Mouse (Mus musculus): ENCODE data around the gene Tnfrsf1b. TPM values are rescaled to one million over a fixed set of nuclear protein-coding genes. Genes with fewer than 3 reads are reported as not detected.

Tnfrsf1b gene
- polyA plus RNA-seq, 1 experiment from 2014 or later, result 0.12 TPM

GRCm38 (mm10) chr4:145242719-145243350, 3.8 kb downstream of the Tnfrsf1b start:
- no peak for DNase-seq (ENCODE audit: low read depth, low spot score)
- no peak for ATAC-seq
- ChIA-PET CTCF (interaction anchor here (1.4 to 2.4 kb wide), 4 partner anchors 23 to 38 kb away, joined by 3 to 10 read pairs (median 6); no protein-coding TSS in a partner anchor), POLR2A (interaction anchor here (0.7 kb wide), 1 partner anchor 34 kb away, joined by 3 read pairs; no protein-coding TSS in a partner anchor)
- H3K27me3 ChIP-seq, result no peaks in the 10 kb centered on the region
- no peak for TF ChIP-seq CTCF (IDR thresholded peaks at IDR 0.05)
- in situ Hi-C loops (cut with MboI; ENCODE audit: low pct_unique_long_range_greater_than_20kb), result no loop called here

- no peak for TF ChIP-seq CTCF (IDR thresholded peaks at IDR 0.05)
- H3K27me3 ChIP-seq, result no peaks in the 10 kb centered on the region
- DNase-seq (ENCODE audit: low read depth, low spot score), result no peak
- no peak for ATAC-seq
- ChIA-PET POLR2A (no interaction called here), CTCF (interaction anchor here (1.1 to 2.3 kb wide), 3 partner anchors 11 to 30 kb away, joined by 3 to 7 read pairs (median 3); no protein-coding TSS in a partner anchor)
- in situ Hi-C loops (cut with MboI; ENCODE audit: low pct_unique_long_range_greater_than_20kb), result no loop called here
Measured at GRCm38 (mm10) chr4:145240723-145241231, 5.9 kb downstream of the Tnfrsf1b start.

- POLR2A ChIA-PET, result no interaction called here
- ATAC-seq (peak; percentile 99), DNase-seq (ENCODE audit: low read depth, low spot score) (peak; percentile 92)
- CTCF ChIA-PET, result interaction anchor here (1.3 kb wide), 1 partner anchor 12 kb away, joined by 3 read pairs; no protein-coding TSS in a partner anchor
- no peak for TF ChIP-seq CTCF (IDR thresholded peaks at IDR 0.05)
- H3K27me3 ChIP-seq, result no peaks in the 10 kb centered on the region
- in situ Hi-C loops (cut with MboI; ENCODE audit: low pct_unique_long_range_greater_than_20kb), result no loop called here
Measured at GRCm38 (mm10) chr4:145239049-145239830, 7.4 kb downstream of the Tnfrsf1b start.

GRCm38 (mm10) chr4:145236027-145236426, 10.6 kb downstream of the Tnfrsf1b start:
- no peak for ATAC-seq
- in situ Hi-C loops (cut with MboI; ENCODE audit: low pct_unique_long_range_greater_than_20kb), result no loop called here
- ChIA-PET CTCF (interaction anchor here (0.8 to 1.3 kb wide), 3 partner anchors 8 to 22 kb away, joined by 3 read pairs; no protein-coding TSS in a partner anchor), POLR2A (no interaction called here)
- no peak for DNase-seq (ENCODE audit: low read depth, low spot score)
- no peaks in the 10 kb centered on the region for H3K27me3 ChIP-seq
- no peak for TF ChIP-seq CTCF (IDR thresholded peaks at IDR 0.05)

- CTCF ChIA-PET, result interaction anchor here (1.0 to 1.4 kb wide), 3 partner anchors 12 to 31 kb away, joined by 3 to 8 read pairs (median 3); no protein-coding TSS in a partner anchor
- no peak for TF ChIP-seq CTCF (IDR thresholded peaks at IDR 0.05)
- in situ Hi-C loops (cut with MboI; ENCODE audit: low pct_unique_long_range_greater_than_20kb), result no loop called here
- ATAC-seq, result no peak
- DNase-seq (ENCODE audit: low read depth, low spot score), result no peak
- POLR2A ChIA-PET, result no interaction called here
- no peaks in the 10 kb centered on the region for H3K27me3 ChIP-seq
Measured at GRCm38 (mm10) chr4:145233487-145234228, 13.0 kb downstream of the Tnfrsf1b start.

GRCm38 (mm10) chr4:145231732-145232131, 14.9 kb downstream of the Tnfrsf1b start:
- ChIA-PET POLR2A (no interaction called here), CTCF (interaction anchor here (1.2 to 1.7 kb wide), 2 partner anchors 12 to 17 kb away, joined by 5 to 9 read pairs; no protein-coding TSS in a partner anchor)
- in situ Hi-C loops (cut with MboI; ENCODE audit: low pct_unique_long_range_greater_than_20kb), result no loop called here
- no peak for TF ChIP-seq CTCF (IDR thresholded peaks at IDR 0.05)
- no peaks in the 10 kb centered on the region for H3K27me3 ChIP-seq
- ATAC-seq (no peak), DNase-seq (ENCODE audit: low read depth, low spot score) (no peak)

- TF ChIP-seq CTCF (IDR thresholded peaks at IDR 0.05), result no peak
- ChIA-PET CTCF (interaction anchor here (1.7 kb wide), 1 partner anchor 11 kb away, joined by 9 read pairs; no protein-coding TSS in a partner anchor), POLR2A (no interaction called here)
- ATAC-seq (no peak), DNase-seq (ENCODE audit: low read depth, low spot score) (no peak)
- in situ Hi-C loops (cut with MboI; ENCODE audit: low pct_unique_long_range_greater_than_20kb), result no loop called here
- no peaks in the 10 kb centered on the region for H3K27me3 ChIP-seq
Measured at GRCm38 (mm10) chr4:145230647-145231046, 16.0 kb downstream of the Tnfrsf1b start.

GRCm38 (mm10) chr4:145229524-145230163, 17.0 kb downstream of the Tnfrsf1b start:
- ChIA-PET POLR2A (interaction anchor here (0.6 to 1.7 kb wide), 2 partner anchors 10 to 212 kb away, joined by 5 to 8 read pairs; no protein-coding TSS in a partner anchor), CTCF (no interaction called here)
- in situ Hi-C loops (cut with MboI; ENCODE audit: low pct_unique_long_range_greater_than_20kb), result no loop called here
- TF ChIP-seq CTCF (IDR thresholded peaks at IDR 0.05), result no peak
- peak; percentile 82 for ATAC-seq
- DNase-seq (ENCODE audit: low read depth, low spot score), result no peak
- no peaks in the 10 kb centered on the region for H3K27me3 ChIP-seq

GRCm38 (mm10) chr4:145229051-145229450, 17.6 kb downstream of the Tnfrsf1b start:
- in situ Hi-C loops (cut with MboI; ENCODE audit: low pct_unique_long_range_greater_than_20kb), result no loop called here
- no peak for DNase-seq (ENCODE audit: low read depth, low spot score)
- ATAC-seq, result no peak
- ChIA-PET CTCF (interaction anchor here (1.5 kb wide), 1 partner anchor 12 kb away, joined by 5 read pairs; no protein-coding TSS in a partner anchor), POLR2A (interaction anchor here (1.7 kb wide), 1 partner anchor 10 kb away, joined by 5 read pairs; no protein-coding TSS in a partner anchor)
- no peaks in the 10 kb centered on the region for H3K27me3 ChIP-seq
- no peak for TF ChIP-seq CTCF (IDR thresholded peaks at IDR 0.05)
